Mouse (Mus musculus): Measurements from ENCODE around the gene Tnpo2.

Tnpo2 gene

DNA sequence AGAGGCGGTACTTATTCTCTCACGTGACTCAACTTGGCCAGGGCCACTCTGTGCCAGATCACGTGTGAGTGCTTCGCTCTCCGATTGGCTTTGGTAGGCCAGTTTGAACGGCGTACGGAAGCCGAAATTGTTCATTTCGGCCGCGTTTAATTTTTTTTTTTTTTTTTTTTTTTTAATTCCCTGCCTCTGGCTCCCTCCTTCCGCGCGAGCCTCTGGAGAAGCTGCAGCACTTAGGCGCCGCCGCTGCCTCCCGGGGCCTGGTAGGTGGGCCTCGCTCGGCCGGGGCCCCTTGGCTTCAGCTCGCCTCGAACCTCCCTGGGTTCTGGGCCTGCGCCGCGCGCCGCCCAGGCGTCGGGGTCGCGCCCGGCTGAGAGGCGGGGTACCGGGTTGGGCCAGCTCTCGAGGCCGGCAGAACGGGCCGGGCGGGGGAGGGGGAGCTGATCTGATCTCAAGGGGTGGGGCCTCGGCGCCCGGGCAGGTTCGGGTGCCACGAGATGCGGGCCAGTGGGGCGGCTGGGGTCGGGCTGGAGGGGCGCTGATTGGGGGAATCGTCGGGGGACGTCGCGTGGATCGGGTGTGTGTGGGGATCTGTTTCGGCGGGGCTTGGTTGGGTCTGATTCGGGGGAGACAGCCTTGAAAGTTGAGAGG, at the start of gene Tnpo2:
TSS of gene Tnpo2 (plus strand) at position 198 of the 648 bp plus-strand sequence.
- peak; percentile 85 for DNase-seq

GRCm38 (mm10) chr8:84987388-84987787, 49.3 kb upstream of the Tnpo2 start:
- no peak for DNase-seq

DNA sequence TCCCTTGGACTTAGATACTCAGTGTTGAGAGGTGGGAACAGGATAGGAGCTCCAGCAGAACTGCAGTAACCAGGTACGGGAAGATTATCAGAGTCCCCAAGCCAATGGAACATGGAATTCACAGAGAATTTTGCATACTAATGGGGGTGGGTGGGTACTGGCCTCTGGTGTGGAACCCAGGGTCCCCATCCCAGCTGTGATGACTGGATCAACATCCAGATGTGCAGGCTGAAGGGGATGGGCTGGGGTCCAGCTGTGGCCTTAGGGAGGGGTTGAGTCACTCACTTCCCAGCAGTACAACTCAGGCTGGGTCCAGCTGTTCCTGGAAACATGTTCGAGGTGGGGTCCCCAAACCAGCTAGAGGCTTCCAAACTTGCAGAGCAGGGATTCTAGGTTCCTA, 48.8 kb upstream of the Tnpo2 start:
- no peak for DNase-seq

GRCm38 (mm10) chr8:84989311-84989731, 47.4 kb upstream of the Tnpo2 start:
- DNase-seq: peak; percentile 57

- DNase-seq: peak; percentile 88
Measured at GRCm38 (mm10) chr8:84989810-84990209, 46.9 kb upstream of the Tnpo2 start.

- peak; percentile 95 for DNase-seq
Measured at GRCm38 (mm10) chr8:84990349-84990748, 46.4 kb upstream of the Tnpo2 start, which contains the start of gene Hook2. Gene Hook2, plus strand, starts transcription at chr8:84990603.

GRCm38 (mm10) chr8:84990836-84991235, 45.9 kb upstream of the Tnpo2 start:
- peak; percentile 74 for DNase-seq

GRCm38 (mm10) chr8:84994375-84994774, 42.3 kb upstream of the Tnpo2 start:
- DNase-seq: no peak

- DNase-seq: no peak
Measured at GRCm38 (mm10) chr8:84995680-84996079, 41.0 kb upstream of the Tnpo2 start.

DNA sequence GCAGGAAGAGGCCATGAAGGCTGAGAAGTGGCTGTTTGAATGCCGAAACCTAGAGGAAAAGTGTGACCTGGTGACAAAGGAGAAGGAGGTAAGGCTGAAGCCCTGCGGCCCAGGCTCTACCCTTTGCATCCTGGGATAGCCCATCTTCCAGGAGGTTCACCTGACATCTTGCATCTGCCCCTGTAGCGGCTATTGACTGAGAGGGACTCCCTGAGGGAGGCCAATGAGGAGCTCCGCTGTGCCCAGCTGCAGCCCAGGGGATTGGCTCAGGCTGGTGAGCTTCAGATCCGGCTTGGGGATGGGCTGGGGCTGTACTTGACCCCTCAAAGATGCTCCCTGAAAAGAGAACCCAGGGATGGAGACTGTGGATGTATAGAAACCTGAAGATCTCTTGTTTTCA, 39.7 kb upstream of the Tnpo2 start:
- DNase-seq: no peak

DNA sequence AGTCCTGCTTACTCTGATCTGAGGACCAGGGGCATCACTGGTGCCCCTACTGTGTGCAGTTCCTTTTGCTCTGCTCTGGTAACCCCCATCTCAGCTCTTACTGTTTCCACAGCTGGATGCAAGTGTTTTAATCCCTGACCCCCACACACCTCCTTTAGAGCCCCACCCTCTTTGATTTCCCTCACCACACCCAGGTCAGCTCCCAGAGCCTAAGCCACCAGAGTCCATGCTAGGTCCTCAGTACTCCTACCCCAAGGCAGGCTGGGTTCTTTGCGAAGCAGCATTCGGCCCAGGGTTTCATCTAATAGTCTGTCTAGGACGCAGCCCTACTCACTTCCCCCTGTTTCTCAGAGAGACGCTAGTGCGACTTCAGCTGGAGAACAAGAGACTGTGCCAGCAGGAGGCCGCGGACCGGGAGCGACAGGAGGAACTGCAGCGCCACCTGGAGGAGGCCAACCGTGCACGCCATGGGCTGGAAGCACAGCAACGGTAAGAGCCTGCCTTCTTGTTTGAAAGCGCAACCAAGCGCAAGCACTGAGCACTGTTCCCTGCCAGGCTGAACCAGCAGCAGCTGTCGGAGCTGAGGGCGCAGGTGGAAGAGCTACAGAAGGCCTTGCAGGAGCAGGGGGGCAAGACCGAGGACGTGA, 38.9 kb upstream of the Tnpo2 start:
- DNase-seq: peak; percentile 93

- no peak for DNase-seq
Measured at GRCm38 (mm10) chr8:85007686-85008085, 29.0 kb upstream of the Tnpo2 start.

GRCm38 (mm10) chr8:85011242-85011641, 25.5 kb upstream of the Tnpo2 start:
- no peak for DNase-seq

DNA sequence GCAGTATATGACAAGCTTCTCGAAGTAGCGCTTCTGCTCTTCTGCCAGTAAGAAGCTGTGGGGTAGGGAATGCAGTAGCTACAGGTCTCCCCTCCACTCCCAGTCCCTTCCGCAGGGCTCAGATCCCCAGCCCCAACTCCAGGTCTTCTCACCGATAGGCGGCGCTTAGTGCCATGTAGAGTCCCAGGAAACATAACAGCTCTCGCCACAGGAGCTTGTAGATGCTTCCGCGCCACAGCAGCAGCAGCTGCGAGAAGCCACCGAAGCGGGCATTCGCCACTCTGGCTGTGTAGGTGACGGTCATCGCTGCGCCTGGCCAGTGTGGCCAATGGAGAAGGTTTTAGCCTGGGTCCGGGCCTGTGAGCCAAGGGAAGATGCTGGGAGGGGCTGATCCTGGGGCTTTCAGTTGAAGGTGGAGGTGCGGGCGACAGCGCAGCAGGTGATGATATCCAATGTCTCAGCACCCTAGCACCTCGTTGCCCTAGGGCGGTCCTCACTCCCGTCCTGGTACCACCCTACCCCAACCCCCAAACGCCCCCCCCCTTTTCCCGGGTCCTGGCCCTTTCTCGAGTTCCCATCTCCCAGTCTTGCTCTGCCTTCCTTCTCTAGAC, 23.4 kb upstream of the Tnpo2 start:
- DNase-seq: peak; percentile 69

DNA sequence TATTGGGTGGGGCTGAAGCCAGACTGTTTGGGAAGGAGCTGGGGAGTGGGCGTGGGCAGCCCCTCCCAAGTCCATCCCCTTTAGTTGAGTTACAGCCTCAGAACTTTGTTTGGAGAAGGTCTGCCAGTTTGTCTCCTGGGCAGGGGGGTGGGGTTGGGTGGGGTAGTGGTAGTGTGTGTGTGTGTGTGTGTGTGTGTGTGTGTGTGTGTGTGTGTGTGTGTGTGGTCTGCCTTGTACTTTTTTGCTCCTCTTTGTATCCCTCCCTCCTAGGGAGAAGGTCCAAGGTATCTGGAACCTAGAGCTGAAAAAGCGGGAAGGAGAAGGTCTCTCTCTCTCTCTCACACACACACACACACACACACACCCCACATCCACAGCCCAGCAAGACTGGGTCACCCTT, 22.3 kb upstream of the Tnpo2 start, which contains the start of gene Best2:
TSS of gene Best2 (minus strand) at position 101 of the 400 bp plus-strand sequence.
- no peak for DNase-seq

DNA sequence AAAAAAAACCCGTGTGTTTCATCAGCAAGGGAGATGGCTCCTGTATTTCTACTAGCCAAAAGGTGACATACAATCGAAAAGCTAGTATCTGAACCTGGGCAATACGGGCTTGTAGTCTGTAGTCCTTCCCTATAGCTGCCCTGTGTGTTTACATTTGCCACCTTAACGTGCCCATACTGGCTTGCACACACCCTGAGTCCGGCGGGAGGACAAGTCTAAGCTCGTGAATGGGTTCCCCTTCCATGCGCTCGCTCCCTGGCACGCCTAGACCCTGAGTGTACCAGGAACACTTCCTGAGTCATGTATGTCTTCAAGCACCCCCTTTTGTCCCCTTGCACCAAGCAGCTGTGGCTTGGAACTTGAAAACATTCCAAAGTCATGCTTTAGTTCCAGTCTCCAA, 20.0 kb upstream of the Tnpo2 start:
- DNase-seq: no peak

DNA sequence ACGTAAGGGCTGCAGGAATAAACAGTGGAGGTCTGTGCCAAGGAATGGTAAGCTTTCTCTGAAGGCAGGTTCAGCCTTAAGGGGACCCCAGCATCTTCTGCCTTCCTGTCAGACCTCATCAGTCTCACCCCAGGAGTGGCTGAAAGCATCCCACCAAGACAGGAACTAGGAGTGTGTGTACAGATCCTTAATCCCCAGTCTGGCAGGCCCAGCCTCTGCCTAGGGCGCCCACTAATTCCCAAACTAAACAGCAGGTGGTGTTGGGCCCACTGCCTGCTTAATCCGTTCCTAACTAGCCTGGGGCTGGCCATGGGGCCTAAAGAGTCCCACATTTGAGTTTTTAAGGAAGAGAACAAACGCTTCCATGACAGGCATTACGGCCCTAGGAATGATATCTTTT, 19.5 kb upstream of the Tnpo2 start:
- DNase-seq: no peak

GRCm38 (mm10) chr8:85021514-85022055, 15.1 kb upstream of the Tnpo2 start:
- no peak for DNase-seq

GRCm38 (mm10) chr8:85023846-85024245, 12.9 kb upstream of the Tnpo2 start:
- no peak for DNase-seq

DNA sequence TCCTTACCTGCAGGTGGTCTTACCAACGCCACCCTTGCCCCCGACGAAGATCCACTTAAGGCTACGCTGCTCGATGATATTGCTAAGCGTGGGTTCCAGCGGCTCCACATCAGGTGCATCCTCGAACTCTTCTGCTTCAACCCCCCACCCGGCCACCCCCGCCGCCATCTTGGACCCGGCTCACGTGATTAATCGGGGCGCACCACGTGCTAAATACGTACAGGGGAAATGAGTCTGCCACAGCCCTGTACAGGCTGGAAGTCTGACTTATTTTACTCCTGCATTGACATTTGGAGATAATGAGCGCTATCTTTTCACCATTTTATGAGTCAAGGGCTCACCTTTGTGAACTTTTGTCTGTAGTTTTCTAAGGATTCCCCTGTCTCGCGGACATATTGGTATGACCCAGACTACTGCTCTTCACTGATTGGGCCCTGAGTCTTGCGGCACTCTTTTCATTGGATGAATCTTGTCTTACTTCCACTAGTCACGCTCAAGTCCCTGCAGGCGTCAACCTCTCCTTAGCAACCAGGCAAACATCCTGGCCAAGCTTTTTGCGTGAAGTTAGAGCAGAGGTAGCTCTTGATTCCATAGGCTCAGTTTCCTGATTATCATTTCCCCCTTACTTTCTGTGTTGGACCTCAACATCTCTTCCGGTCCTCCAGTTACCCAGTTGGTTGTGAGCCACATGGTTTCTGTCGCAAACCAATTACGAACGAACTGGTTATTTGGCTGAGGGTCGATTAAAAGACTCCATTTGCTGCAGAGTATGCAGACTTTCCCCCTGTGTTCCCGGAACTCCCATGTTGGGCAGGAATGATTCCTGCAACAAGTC, 11.4 kb upstream of the Tnpo2 start, which contains the start of gene Asna1:
TSS of gene Asna1 (minus strand) at position 184 of the 835 bp plus-strand sequence.
- peak; percentile 72 for DNase-seq

DNA sequence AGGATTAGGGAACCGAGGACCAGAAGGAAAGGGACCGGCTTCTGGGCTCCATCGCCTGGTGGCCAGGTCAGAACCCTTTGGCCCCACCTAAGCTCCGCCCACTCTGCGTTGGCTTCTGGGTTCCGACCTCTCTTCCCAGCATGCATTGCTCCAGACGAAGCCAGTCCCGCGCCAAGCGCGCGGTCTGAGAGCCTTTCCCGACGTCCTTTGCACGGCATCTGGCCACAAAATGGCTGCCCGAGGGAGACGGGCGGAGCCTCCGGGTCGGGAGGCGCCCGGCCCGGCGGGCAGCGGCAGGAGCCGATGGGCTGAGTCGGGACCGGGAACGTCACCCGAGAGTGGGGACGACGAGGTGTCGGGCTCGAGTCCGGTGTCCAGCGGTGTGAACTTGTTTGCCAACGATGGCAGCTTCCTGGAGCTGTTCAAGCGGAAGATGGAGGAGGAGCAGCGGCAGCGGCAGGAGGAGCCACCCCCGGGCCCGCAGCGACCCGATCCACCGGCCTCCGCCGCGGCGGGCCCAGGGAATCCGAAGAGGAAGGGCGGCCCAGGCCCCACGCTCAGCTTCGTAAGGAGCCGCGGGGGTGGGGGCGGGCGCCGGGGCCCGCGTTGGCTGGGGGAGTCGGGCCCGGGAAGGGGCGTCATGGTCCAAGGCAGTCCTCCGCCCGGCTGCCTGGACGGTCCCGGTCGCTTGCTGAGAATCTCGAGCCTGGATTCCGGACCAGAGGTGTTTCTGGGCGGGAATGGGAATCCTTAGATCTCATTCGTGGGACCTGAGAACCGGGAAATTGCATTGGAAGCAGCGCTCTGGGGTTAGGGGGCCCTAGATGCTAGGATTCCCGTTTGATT, 9.8 kb upstream of the Tnpo2 start, which contains the start of gene Trir:
TSS of gene Trir (plus strand) at position 154 of the 846 bp plus-strand sequence.
- peak; percentile 96 for DNase-seq

- DNase-seq: no peak
Measured at GRCm38 (mm10) chr8:85027516-85027855, 9.2 kb upstream of the Tnpo2 start.

All from cerebellum, adult 11 months (tissue).